In the genomic region with DNA sequence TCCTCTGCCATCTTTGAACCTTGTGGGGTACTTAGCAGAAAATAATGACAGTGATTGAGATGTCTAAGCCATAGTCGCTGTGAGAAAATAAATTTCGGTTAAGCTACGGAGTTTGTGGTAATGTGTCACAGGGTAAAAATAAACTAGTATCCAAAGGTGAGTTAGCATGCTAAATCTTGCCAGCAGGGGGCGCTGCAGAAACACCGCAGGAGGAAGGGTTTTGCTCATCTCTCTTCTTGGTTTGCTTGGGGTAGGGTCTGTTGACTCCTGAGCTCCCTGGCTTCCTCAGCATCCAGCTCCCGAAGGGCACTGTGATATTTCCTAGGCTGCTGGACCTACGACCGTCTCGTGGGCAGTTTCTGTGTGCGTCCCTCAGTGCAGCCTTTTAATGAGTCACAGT, we compare ENCODE assay signal across 7 mouse cellular contexts. TPM values are rescaled to one million over a fixed set of nuclear protein-coding genes. Genes with fewer than 3 reads are reported as not detected.
A peak's percentile ranks its signal among the peaks of the same experiment; 100 is the strongest.
DNase-seq lines count a peak whose midpoint lies in the region; TF ChIP-seq lines count a peak whose summit lies in the region.

No protein-coding gene starts in this region.

- no peaks in the 10 kb centered on the region for H3K27me3 ChIP-seq in spleen, adult 2 months (ENCODE audit: control insufficient read depth, insufficient read depth, low read length)

- WGBS in spleen, adult 2 months, result 59% methylated on average over 10 of the region's 10 CpGs

- no peak for DNase-seq in layer of hippocampus, adult 2 months (ENCODE audit: low spot score in 2 of 2)
- DNase-seq in layer of hippocampus, adult 9-10 months (ENCODE audit: low spot score), result no peak
- peak; percentile 40 for DNase-seq in ES-CJ7 (ENCODE audit: low read depth, low spot score)
- peak; percentile 70 for DNase-seq in adrenal gland, postnatal 10 days
- peak; percentile 19 to 79 for DNase-seq in kidney, postnatal 36 days
- DNase-seq in spleen, adult 2 months (ENCODE audit: low read depth in 1 of 2, low spot score in 2 of 2), result peak in 1 of 2 experiments; percentile 24
- DNase-seq in layer of hippocampus, adult 18-20 months (ENCODE audit: low spot score in 2 of 2), result no peak

- TF ChIP-seq CTCF in layer of hippocampus, adult 2 months (conservative IDR thresholded peaks at IDR 0.05), result peak; percentile 76
- peak; percentile 58; the same call in 1 of the 2 replicates for TF ChIP-seq CTCF in spleen, adult 2 months (IDR thresholded peaks at IDR 0.05; ENCODE audit: extremely low read depth, insufficient read depth, insufficient read length, insufficient replicate concordance)

- H3K4me1 ChIP-seq in spleen, adult 2 months (ENCODE audit: control insufficient read depth, insufficient read depth, insufficient read length), result no peaks in the 10 kb centered on the region

- H3K27ac ChIP-seq in layer of hippocampus, adult 2 months, result no peak overlapping the region
- no peak overlapping the region for H3K27ac ChIP-seq in spleen, adult 2 months (ENCODE audit: insufficient read depth, low read length)

- TF ChIP-seq POLR2A in spleen, adult 2 months (IDR thresholded peaks at IDR 0.05; ENCODE audit: low read depth, low read length), result no peak

- H3K4me3 ChIP-seq in layer of hippocampus, adult 2 months, result no peak overlapping the region
- H3K4me3 ChIP-seq in spleen, adult 2 months (ENCODE audit: extremely low read depth, insufficient read depth, insufficient read length), result no peak overlapping the region

- no peaks in the 10 kb centered on the region for H3K36me3 ChIP-seq in spleen, adult 2 months (ENCODE audit: control insufficient read depth, insufficient read depth, low read length)

RNA-seq across cellular contexts. Expression of a gene that starts 12.7 kb away (rescaled TPM):
- 10 to 100 TPM; 19.5 to 24.8 TPM for total RNA-seq in layer of hippocampus, adult 2 months (2021)
- 10 to 100 TPM; 21.8 to 27.6 TPM for total RNA-seq in adrenal gland, postnatal 10 days (2021)
- polyA plus RNA-seq in spleen, adult 2 months (2012; rRNA removed), result 15.1 and 30.6 TPM in 2 replicates
- total RNA-seq in layer of hippocampus, adult 18-20 months (2021), result 10 to 100 TPM; 19.4 to 19.9 TPM

RNA-seq across cellular contexts. Expression of a gene that starts 23.1 kb away (rescaled TPM):
- 10 to 100 TPM; 27.4 to 29.2 TPM for total RNA-seq in layer of hippocampus, adult 2 months (2021)
- 10 to 100 TPM; 22.9 to 23.9 TPM for total RNA-seq in adrenal gland, postnatal 10 days (2021)
- 1.8 TPM in 2 replicates for polyA plus RNA-seq in spleen, adult 2 months (2012; rRNA removed)
- total RNA-seq in layer of hippocampus, adult 18-20 months (2021), result 10 to 100 TPM; 29.2 to 30.1 TPM

RNA-seq across cellular contexts. Expression of a gene that starts 39.4 kb away (rescaled TPM):
- 1 to 10 TPM; 4.3 to 5.5 TPM for total RNA-seq in layer of hippocampus, adult 2 months (2021)
- 10 to 100 TPM; 45.4 to 59.1 TPM for total RNA-seq in adrenal gland, postnatal 10 days (2021)
- 7.9 and 8.2 TPM in 2 replicates for polyA plus RNA-seq in spleen, adult 2 months (2012; rRNA removed)
- total RNA-seq in layer of hippocampus, adult 18-20 months (2021), result 1 to 10 TPM; 4.8 to 6.2 TPM

Comparison
In these comparisons a context has a peak if more than half of its experiments do, and no peak if none do; other contexts are left out.
1. DNase-seq: peak in ES-CJ7 (single experiment), adrenal gland, postnatal 10 days (single experiment) and kidney, postnatal 36 days (2 of 2); none in layer of hippocampus, adult 2 months (0 of 2), layer of hippocampus, adult 9-10 months (single experiment) and layer of hippocampus, adult 18-20 months (0 of 2).
2. RNA of a gene that starts 39.4 kb away (total RNA-seq): 45.4 to 59.1 TPM in adrenal gland, postnatal 10 days; 4.8 to 6.2 TPM in layer of hippocampus, adult 18-20 months and 4.3 to 5.5 TPM in layer of hippocampus, adult 2 months; every median in the first group is over 4 times any median in the second.